ENCODE assay signal across 8 mouse cellular contexts in the genomic region with DNA sequence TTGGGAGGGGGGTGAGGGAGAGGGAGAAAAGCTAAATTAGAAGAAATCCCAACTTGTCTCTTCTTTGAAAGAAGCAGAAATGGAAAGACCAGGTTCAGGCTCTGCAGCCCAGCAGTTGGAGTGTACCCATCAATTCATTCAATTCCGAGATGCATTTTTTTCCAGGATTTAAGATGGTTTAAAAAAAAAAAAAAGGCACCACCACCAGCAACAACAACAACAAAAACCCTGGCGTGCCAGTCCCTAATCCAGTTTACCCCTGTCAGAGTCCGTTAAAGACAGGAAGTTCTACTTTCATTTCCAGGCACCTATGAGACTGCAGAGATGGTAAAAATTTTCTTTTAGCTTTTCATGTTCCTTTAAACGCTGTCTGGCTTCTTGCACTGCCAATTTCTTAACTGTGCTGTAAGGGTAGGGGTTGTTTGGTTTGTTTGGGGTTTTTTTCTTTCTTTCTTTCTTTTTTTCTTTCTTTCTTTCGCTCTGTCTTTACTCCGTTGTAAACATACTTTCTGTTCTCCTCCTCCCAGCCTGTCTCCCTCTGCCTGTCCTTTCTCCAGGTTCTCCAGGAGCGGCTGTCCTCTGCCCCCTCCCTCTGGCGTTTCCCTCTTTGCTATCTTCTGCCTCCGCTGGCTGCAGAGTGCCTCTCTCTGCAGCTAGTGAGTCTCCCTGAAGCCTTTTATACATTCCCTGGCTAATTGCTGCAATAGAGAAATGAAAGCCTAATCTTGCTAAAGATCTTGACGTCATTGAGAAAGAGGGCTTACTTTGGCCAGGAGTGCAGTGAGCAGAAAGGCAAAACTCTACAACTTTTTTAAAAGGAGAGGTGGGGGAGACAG. TPM values are rescaled to one million over a fixed set of nuclear protein-coding genes. Genes with fewer than 3 reads are reported as not detected.
DNase-seq lines count a peak whose midpoint lies in the region; ATAC-seq and TF ChIP-seq lines count a peak whose summit lies in the region.

A gene (minus strand): TSS at position 51 of the 836 bp plus-strand sequence.

- peak; percentile 40; the same call in 1 of the 2 replicates for ATAC-seq in forebrain, embryonic 12.5 days (ENCODE audit: low FRiP score)
- ATAC-seq in intestine, embryonic 16.5 days, result peak; percentile 70; the same call in 1 of the 2 replicates
- peak; percentile 68 for ATAC-seq in megakaryocyte progenitor cell, adult 5-6 weeks (replicated peaks; ENCODE audit: poor library complexity)

- H3K9me3 ChIP-seq in forebrain, embryonic 12.5 days, result no peaks in the 10 kb centered on the region
- H3K9me3 ChIP-seq in intestine, embryonic 16.5 days (ENCODE audit: control insufficient read depth, low read length), result no peaks in the 10 kb centered on the region

- H3K36me3 ChIP-seq in forebrain, embryonic 12.5 days (replicated peaks), result no peaks in the 10 kb centered on the region
- H3K36me3 ChIP-seq in intestine, embryonic 16.5 days (ENCODE audit: control insufficient read depth, insufficient read depth, low read length), result no peaks in the 10 kb centered on the region

- peak within 1 kb of the TSS; percentile 65 for H3K27ac ChIP-seq in gastrocnemius, adult 2 months
- no peak within 1 kb of the TSS for H3K27ac ChIP-seq in forebrain, embryonic 12.5 days
- H3K27ac ChIP-seq in intestine, embryonic 16.5 days (ENCODE audit: low read length), result no peak within 1 kb of the TSS

- intact Hi-C loops in gastrocnemius, adult 2 months (cut with DNase I), result no loop called here
- intact Hi-C loops in gastrocnemius, postnatal 36 days (cut with DNase I), result loop anchor here (10.0 kb wide), 1 partner anchor 166 kb away; no protein-coding TSS in a partner anchor

- DNase-seq in gastrocnemius, adult 2 months, result peak; percentile 35
- no peak for DNase-seq in gastrocnemius, postnatal 36 days
- DNase-seq in urinary bladder, postnatal 14 days (ENCODE audit: low spot score), result peak; percentile 20
- no peak for DNase-seq in urinary bladder, postnatal 4 days (ENCODE audit: low spot score in 2 of 2)
- peak; percentile 8 for DNase-seq in thymus, postnatal 0 days (ENCODE audit: low spot score)

- peak within 1 kb of the TSS; percentile 38; the same call in 1 of the 2 replicates for H3K9ac ChIP-seq in forebrain, embryonic 12.5 days
- 0 out of 2 replicates have a peak within 1 kb of the TSS, but pooled peaks have one; percentile 2 for H3K9ac ChIP-seq in intestine, embryonic 16.5 days (ENCODE audit: low read depth, low read length)

- peak within 1 kb of the TSS; percentile 41 for H3K4me2 ChIP-seq in forebrain, embryonic 12.5 days
- H3K4me2 ChIP-seq in intestine, embryonic 16.5 days (ENCODE audit: low read depth, low read length), result peak within 1 kb of the TSS; percentile 46

- peaks cover 5% of the 10 kb centered on the region for H3K4me1 ChIP-seq in forebrain, embryonic 12.5 days
- H3K4me1 ChIP-seq in intestine, embryonic 16.5 days (ENCODE audit: control insufficient read depth, insufficient read depth, low read length), result no peaks in the 10 kb centered on the region

- TF ChIP-seq CTCF in gastrocnemius, adult 2 months (IDR thresholded peaks at IDR 0.05), result peak; percentile 3; the same call in 1 of the 2 replicates

- H3K27me3 ChIP-seq in forebrain, embryonic 12.5 days, result peaks cover 5% of the 10 kb centered on the region; the same call in 1 of the 2 replicates
- no peaks in the 10 kb centered on the region for H3K27me3 ChIP-seq in intestine, embryonic 16.5 days (replicated peaks; ENCODE audit: control insufficient read depth, insufficient read depth, low read length)

- H3K4me3 ChIP-seq in gastrocnemius, adult 2 months, result peak within 1 kb of the TSS; percentile 71
- peak within 1 kb of the TSS; percentile 16 for H3K4me3 ChIP-seq in forebrain, embryonic 12.5 days (replicated peaks)
- H3K4me3 ChIP-seq in intestine, embryonic 16.5 days (ENCODE audit: low read length), result peak within 1 kb of the TSS; percentile 32

- 19% methylated on average over 10 of the region's 10 CpGs for WGBS in forebrain, embryonic 12.5 days
- 13% methylated on average over 10 of the region's 10 CpGs for WGBS in intestine, embryonic 16.5 days

RNA-seq across cellular contexts. Expression of the gene that starts here (rescaled TPM):
- total RNA-seq in gastrocnemius, adult 2 months (2021), result 1 to 10 TPM in 1 of 2 experiments, under 1 TPM in 1; 0.71 to 2.1 TPM
- 1 to 10 TPM in 1 of 2 experiments, under 1 TPM in 1; 0.96 to 1.4 TPM for total RNA-seq in gastrocnemius, postnatal 36 days (2021)
- polyA plus RNA-seq in forebrain, embryonic 12.5 days (2016; fragmentation: Nextera tagmentation; extraction: Ambion mirVana), result 0.08 and 0.14 TPM in 2 replicates
- polyA plus RNA-seq in intestine, embryonic 16.5 days (2015; fragmentation: Nextera tagmentation; extraction: Ambion mirVana), result 0.07 and 0.09 TPM in 2 replicates
- total RNA-seq in megakaryocyte progenitor cell, adult 5-6 weeks (2015), result 24.0 and 24.5 TPM in 2 replicates
- total RNA-seq in megakaryocyte progenitor cell, adult 5-6 weeks (2017), result 29.4 and 30.0 TPM in 2 replicates
- polyA plus RNA-seq in thymus, postnatal 0 days (2015; fragmentation: Nextera tagmentation; extraction: Ambion mirVana), result 0.12 and 0.22 TPM in 2 replicates

Comparison
In these comparisons a context has a peak if more than half of its experiments do, and no peak if none do; other contexts are left out.
1. RNA of the gene that starts here (total RNA-seq): 24.0 to 30.0 TPM in megakaryocyte progenitor cell, adult 5-6 weeks; 0.71 to 2.1 TPM in gastrocnemius, adult 2 months and 0.96 to 1.4 TPM in gastrocnemius, postnatal 36 days; every median in the first group is over 4 times any median in the second.
2. DNase-seq: peak in gastrocnemius, adult 2 months (single experiment) and urinary bladder, postnatal 14 days (single experiment); none in gastrocnemius, postnatal 36 days (0 of 2) and urinary bladder, postnatal 4 days (0 of 2).
3. Peak in ATAC-seq, H3K4me3 ChIP-seq, H3K9ac ChIP-seq and H3K4me2 ChIP-seq in forebrain, embryonic 12.5 days; RNA of the gene not detected or under 1 TPM.
4. Peak in ATAC-seq, H3K4me3 ChIP-seq, H3K9ac ChIP-seq and H3K4me2 ChIP-seq in intestine, embryonic 16.5 days; RNA of the gene not detected or under 1 TPM.
5. Peak in DNase-seq in thymus, postnatal 0 days; RNA of the gene not detected or under 1 TPM.
6. H3K4me3 ChIP-seq: peak in every context shown above with its lines; median percentile 71 in gastrocnemius, adult 2 months; 32 in intestine, embryonic 16.5 days; 16 in forebrain, embryonic 12.5 days.
7. Peak in every context shown above with its lines, with median percentiles within 50 percentile points of each other: ATAC-seq.